Mouse (Mus musculus): Measurements from ENCODE around the gene Nckap1l. TPM values are rescaled to one million over a fixed set of nuclear protein-coding genes. Genes with fewer than 3 reads are reported as not detected.
A peak's percentile ranks its signal among the peaks of the same experiment; 100 is the strongest.

The Nckap1l gene
- polyA plus RNA-seq, 1 experiment from 2014 or later: 3.5 TPM

GRCm38 (mm10) chr15:103454449-103454848 lies 855 bp downstream of the Nckap1l start:
- DNase-seq (ENCODE audit: low spot score) (no peak), ATAC-seq (no peak)
- H3K4me2 ChIP-seq (replicated peaks; ENCODE audit: low read depth, low read length): no peak overlapping the region
- 0 out of 2 replicates have a peak overlapping the region, but pooled peaks have one; percentile 3 for H3K4me3 ChIP-seq (ENCODE audit: low read depth, low read length)
- no peaks in the 10 kb centered on the region for H3K27me3 ChIP-seq (replicated peaks; ENCODE audit: insufficient read depth, low read length)
- no peaks in the 10 kb centered on the region for H3K9me3 ChIP-seq (ENCODE audit: low read length)
- no peak overlapping the region for H3K9ac ChIP-seq (replicated peaks; ENCODE audit: low read depth)
- no peaks in the 10 kb centered on the region for H3K36me3 ChIP-seq (ENCODE audit: insufficient read depth, low read length)
- WGBS: 80% methylated on average over 6 of the region's 6 CpGs
- no peaks in the 10 kb centered on the region for H3K4me1 ChIP-seq (ENCODE audit: insufficient read depth, low read depth, low read length)
- no peak overlapping the region for H3K27ac ChIP-seq (ENCODE audit: low read length)
- TF ChIP-seq CTCF (IDR thresholded peaks at IDR 0.05) (no peak), EP300 (IDR thresholded peaks at IDR 0.05) (no peak)

- Histone ChIP-seq H3K36me3 (ENCODE audit: insufficient read depth, low read length) (no peaks in the 10 kb centered on the region), H3K27ac (ENCODE audit: low read length) (no peak overlapping the region), H3K9me3 (ENCODE audit: low read length) (no peaks in the 10 kb centered on the region), H3K4me2 (replicated peaks; ENCODE audit: low read depth, low read length) (no peak overlapping the region), H3K4me1 (ENCODE audit: insufficient read depth, low read depth, low read length) (no peaks in the 10 kb centered on the region), H3K27me3 (replicated peaks; ENCODE audit: insufficient read depth, low read length) (no peaks in the 10 kb centered on the region), H3K9ac (replicated peaks; ENCODE audit: low read depth) (no peak overlapping the region), H3K4me3 (ENCODE audit: low read depth, low read length) (no peak overlapping the region)
- ATAC-seq (no peak), DNase-seq (ENCODE audit: low spot score) (no peak)
- WGBS: 55% methylated on average over 7 of the region's 7 CpGs
- TF ChIP-seq EP300 (IDR thresholded peaks at IDR 0.05) (no peak), CTCF (IDR thresholded peaks at IDR 0.05) (no peak)
Measured at GRCm38 (mm10) chr15:103462539-103463261, 9.1 kb downstream of the Nckap1l start.

GRCm38 (mm10) chr15:103471488-103472194 lies 18.0 kb downstream of the Nckap1l start:
- whole genome bisulfite sequencing: 56% methylated on average over 7 of the region's 7 CpGs
- no peak for ATAC-seq

GRCm38 (mm10) chr15:103472265-103472664 lies 18.7 kb downstream of the Nckap1l start:
- Histone ChIP-seq H3K9me3 (ENCODE audit: low read length) (no peaks in the 10 kb centered on the region), H3K9ac (replicated peaks; ENCODE audit: low read depth) (no peak overlapping the region), H3K36me3 (ENCODE audit: insufficient read depth, low read length) (no peaks in the 10 kb centered on the region), H3K4me1 (ENCODE audit: insufficient read depth, low read depth, low read length) (no peaks in the 10 kb centered on the region), H3K27me3 (replicated peaks; ENCODE audit: insufficient read depth, low read length) (no peaks in the 10 kb centered on the region), H3K4me3 (ENCODE audit: low read depth, low read length) (no peak overlapping the region), H3K27ac (ENCODE audit: low read length) (no peak overlapping the region), H3K4me2 (replicated peaks; ENCODE audit: low read depth, low read length) (no peak overlapping the region)
- DNase-seq (ENCODE audit: low spot score) (no peak), ATAC-seq (no peak)
- no peak for TF ChIP-seq CTCF (IDR thresholded peaks at IDR 0.05)
- TF ChIP-seq EP300 (IDR thresholded peaks at IDR 0.05): no peak
- 72% methylated on average over 3 of the region's 3 CpGs for WGBS

More at GRCm38 (mm10) chr15:103471488-103472194, 18.0 kb downstream of the Nckap1l start:
- Histone ChIP-seq H3K9me3 (ENCODE audit: low read length) (no peaks in the 10 kb centered on the region), H3K4me3 (ENCODE audit: low read depth, low read length) (no peak overlapping the region), H3K9ac (replicated peaks; ENCODE audit: low read depth) (no peak overlapping the region), H3K36me3 (ENCODE audit: insufficient read depth, low read length) (no peaks in the 10 kb centered on the region), H3K4me2 (replicated peaks; ENCODE audit: low read depth, low read length) (no peak overlapping the region), H3K27ac (ENCODE audit: low read length) (no peak overlapping the region), H3K4me1 (ENCODE audit: insufficient read depth, low read depth, low read length) (no peaks in the 10 kb centered on the region), H3K27me3 (replicated peaks; ENCODE audit: insufficient read depth, low read length) (no peaks in the 10 kb centered on the region)
- DNase-seq (ENCODE audit: low spot score): no peak
- no peak for TF ChIP-seq CTCF (IDR thresholded peaks at IDR 0.05)

GRCm38 (mm10) chr15:103473182-103473581 lies 19.6 kb downstream of the Nckap1l start:
- no peaks in the 10 kb centered on the region for H3K9me3 ChIP-seq (ENCODE audit: low read length)
- H3K4me3 ChIP-seq (ENCODE audit: low read depth, low read length): no peak overlapping the region
- no peak overlapping the region for H3K27ac ChIP-seq (ENCODE audit: low read length)
- ATAC-seq (no peak), DNase-seq (ENCODE audit: low spot score) (no peak)
- TF ChIP-seq CTCF (IDR thresholded peaks at IDR 0.05) (no peak), EP300 (IDR thresholded peaks at IDR 0.05) (no peak)
- H3K9ac ChIP-seq (replicated peaks; ENCODE audit: low read depth): no peak overlapping the region
- no peaks in the 10 kb centered on the region for H3K36me3 ChIP-seq (ENCODE audit: insufficient read depth, low read length)
- no peaks in the 10 kb centered on the region for H3K27me3 ChIP-seq (replicated peaks; ENCODE audit: insufficient read depth, low read length)
- WGBS: 81% methylated on average over 7 of the region's 7 CpGs
- H3K4me1 ChIP-seq (ENCODE audit: insufficient read depth, low read depth, low read length): no peaks in the 10 kb centered on the region
- H3K4me2 ChIP-seq (replicated peaks; ENCODE audit: low read depth, low read length): no peak overlapping the region

GRCm38 (mm10) chr15:103473769-103474168 lies 20.2 kb downstream of the Nckap1l start:
- Histone ChIP-seq H3K36me3 (ENCODE audit: insufficient read depth, low read length) (no peaks in the 10 kb centered on the region), H3K27me3 (replicated peaks; ENCODE audit: insufficient read depth, low read length) (no peaks in the 10 kb centered on the region), H3K9me3 (ENCODE audit: low read length) (no peaks in the 10 kb centered on the region), H3K4me2 (replicated peaks; ENCODE audit: low read depth, low read length) (no peak overlapping the region), H3K4me1 (ENCODE audit: insufficient read depth, low read depth, low read length) (no peaks in the 10 kb centered on the region), H3K9ac (replicated peaks; ENCODE audit: low read depth) (no peak overlapping the region), H3K4me3 (ENCODE audit: low read depth, low read length) (no peak overlapping the region), H3K27ac (ENCODE audit: low read length) (no peak overlapping the region)
- ATAC-seq (no peak), DNase-seq (ENCODE audit: low spot score) (no peak)
- no peak for TF ChIP-seq EP300 (IDR thresholded peaks at IDR 0.05)
- no peak for TF ChIP-seq CTCF (IDR thresholded peaks at IDR 0.05)
- WGBS: 87% methylated on average over 5 of the region's 5 CpGs
